Mouse (Mus musculus) bone marrow macrophage, adult 2 months (primary cell): Measurements from ENCODE around the gene Adamts20.

Experiments used
- CTCF ChIP-seq: IDR thresholded peaks from 2 replicates; pipeline ENCODE4 v1.5.1; 2012; ENCODE audit warnings: low read depth, mild to moderate bottlenecking, low read length, moderate library complexity
- POLR2A ChIP-seq: IDR thresholded peaks from 2 replicates; pipeline ENCODE4 v1.6.1; 2012; ENCODE audit warnings: mild to moderate bottlenecking, low read depth, low read length, borderline replicate concordance

DNA sequence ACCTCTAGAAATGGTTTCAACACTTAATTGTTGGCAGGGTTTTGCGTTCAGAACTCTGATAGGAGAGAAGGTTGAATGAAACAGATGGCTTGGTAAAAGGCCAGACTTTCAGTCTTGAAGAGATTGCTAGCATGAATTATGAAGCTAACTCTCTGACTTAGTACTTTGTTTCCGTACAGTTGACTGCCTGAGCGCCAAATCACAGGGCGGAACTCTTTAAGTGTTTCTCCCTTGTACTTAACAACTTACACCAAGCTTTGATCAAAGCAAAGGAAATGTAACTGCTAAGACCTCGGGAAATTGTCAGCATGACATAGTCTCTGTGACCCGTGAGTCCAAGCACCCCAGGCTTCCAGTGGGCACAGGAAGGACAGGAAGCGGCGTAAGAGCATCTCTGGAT lies 244.5 kb downstream of the Adamts20 start:
- TF ChIP-seq POLR2A (no peak), CTCF (no peak)
